Mouse (Mus musculus) CH12.LX (cell line): ENCODE measurements around the gene Qsox1. TPM values are rescaled to one million over a fixed set of nuclear protein-coding genes. Genes with fewer than 3 reads are reported as not detected.

ENCODE experiments used
- DNase-seq: peaks from one replicate; pipeline ENCODE4 v3.0.0-alpha.2; 2013; ENCODE audit errors: extremely low read depth
- H3K27ac ChIP-seq: 2 replicates; pipeline ENCODE4 v1.5.1; 2012; ENCODE audit warnings: low read depth, mild to moderate bottlenecking, control low read depth, moderate library complexity; ENCODE audit not compliant: insufficient read depth
- H3K27me3 ChIP-seq: replicated peaks from 2 replicates; pipeline ENCODE3; 2012; ENCODE audit warnings: inconsistent platforms
- H3K36me3 ChIP-seq, 2 experiments: replicated peaks in 1 of 2; 2 replicates each; pipeline versions ENCODE3 to v1.6.1; 2012; ENCODE audit warnings: inconsistent platforms in 1 of 2, low read length in 1 of 2, mild to moderate bottlenecking in 1 of 2, mixed read lengths in 1 of 2, moderate library complexity in 1 of 2; ENCODE audit not compliant: control insufficient read depth in 1 of 2, insufficient read depth in 1 of 2
- H3K4me1 ChIP-seq, 2 experiments: 2 replicates each; pipeline ENCODE4 v1.6.1; 2012; ENCODE audit warnings: inconsistent platforms in 1 of 2, moderate library complexity in 1 of 2; ENCODE audit not compliant: insufficient read depth in 2 of 2, control insufficient read depth in 1 of 2
- H3K4me2 ChIP-seq: 2 replicates; pipeline ENCODE4 v1.6.1; 2012; ENCODE audit warnings: low read depth, mild to moderate bottlenecking, control low read depth; ENCODE audit not compliant: poor library complexity, insufficient read depth, severe bottlenecking
- H3K4me3 ChIP-seq, 3 experiments: fragments of 150-350 bp in 1 of 3; sonication (generic) in 1 of 3; replicated peaks in 1 of 3; 2 replicates each; pipeline versions ENCODE3 to v1.5.1; 2011 to 2012; ENCODE audit warnings: low read depth in 2 of 3, low read length in 2 of 3, mild to moderate bottlenecking in 2 of 3, moderate library complexity in 2 of 3, control low read depth in 1 of 3, improper control_type of control experiment in 1 of 3, inconsistent platforms in 1 of 3, mixed read lengths in 1 of 3; ENCODE audit not compliant: poor library complexity in 1 of 3
- H3K79me2 ChIP-seq: replicated peaks from 2 replicates; pipeline ENCODE4 v1.6.1; 2012; ENCODE audit warnings: mild to moderate bottlenecking, moderate library complexity; ENCODE audit not compliant: control insufficient read depth, poor library complexity, insufficient read depth, severe bottlenecking; ENCODE audit errors: extremely low read depth
- H3K9ac ChIP-seq: 2 replicates; pipeline ENCODE4 v1.6.1; 2012; ENCODE audit warnings: low read depth, mild to moderate bottlenecking, control low read depth, moderate library complexity; ENCODE audit not compliant: insufficient read depth
- H3K9me3 ChIP-seq: replicated peaks from 2 replicates; pipeline ENCODE3; 2012; ENCODE audit warnings: low read length, inconsistent platforms, mixed read lengths
- CHD2 ChIP-seq: IDR thresholded peaks from 2 replicates; pipeline ENCODE4 v1.6.1; 2011; ENCODE audit warnings: low read length, improper control_type of control experiment
- CTCF ChIP-seq, 2 experiments: IDR thresholded peaks in 1 of 2; conservative IDR thresholded peaks in 1 of 2; 2 replicates each; pipeline ENCODE4 v1.5.1; 2011 to 2012; ENCODE audit warnings: low read depth in 2 of 2, low read length in 2 of 2, improper control_type of control experiment in 1 of 2, inconsistent platforms in 1 of 2, mild to moderate bottlenecking in 1 of 2, moderate library complexity in 1 of 2
- ELF1 ChIP-seq: IDR thresholded peaks from 2 replicates; pipeline ENCODE4 v1.6.1; 2014; ENCODE audit warnings: low read depth, mild to moderate bottlenecking, inconsistent platforms, low read length, improper control_type of control experiment
- ETS1 ChIP-seq: conservative IDR thresholded peaks from 2 replicates; pipeline ENCODE4 v1.6.1; 2012; ENCODE audit warnings: low read depth, mild to moderate bottlenecking, inconsistent platforms, low read length, improper control_type of control experiment, moderate library complexity
- IRF4 ChIP-seq: IDR thresholded peaks from 2 replicates; pipeline ENCODE4 v1.6.1; 2014; ENCODE audit warnings: low read depth, mild to moderate bottlenecking, inconsistent platforms, low read length, improper control_type of control experiment
- KAT2A ChIP-seq: IDR thresholded peaks from 2 replicates; pipeline ENCODE4 v1.6.1; 2012; ENCODE audit warnings: low read length, improper control_type of control experiment, inconsistent platforms; ENCODE audit not compliant: insufficient replicate concordance
- MAFK ChIP-seq: IDR thresholded peaks from 2 replicates; pipeline ENCODE4 v1.6.1; 2011; ENCODE audit warnings: low read length, improper control_type of control experiment; ENCODE audit not compliant: insufficient replicate concordance
- MAZ ChIP-seq: IDR thresholded peaks from 2 replicates; pipeline ENCODE4 v1.6.1; 2012; ENCODE audit warnings: low read depth, mild to moderate bottlenecking, inconsistent platforms, low read length, improper control_type of control experiment, moderate library complexity
- NELFE ChIP-seq: IDR thresholded peaks from 2 replicates; pipeline ENCODE4 v1.6.1; 2011; ENCODE audit warnings: low read depth, low read length, improper control_type of control experiment
- NRF1 ChIP-seq: IDR thresholded peaks from 2 replicates; pipeline ENCODE4 v1.6.1; 2014; ENCODE audit warnings: low read depth, mild to moderate bottlenecking, inconsistent platforms, low read length, improper control_type of control experiment, moderate library complexity
- POLR2A ChIP-seq: IDR thresholded peaks from 2 replicates; pipeline ENCODE4 v1.6.1; 2011; ENCODE audit warnings: low read depth, mild to moderate bottlenecking, improper control_type of control experiment, low read length
- RCOR1 ChIP-seq: conservative IDR thresholded peaks from 2 replicates; pipeline ENCODE4 v1.6.1; 2012; ENCODE audit warnings: low read depth, mild to moderate bottlenecking, inconsistent platforms, low read length, improper control_type of control experiment
- SMC3 ChIP-seq: IDR thresholded peaks from 2 replicates; pipeline ENCODE4 v1.6.1; 2011; ENCODE audit warnings: low read depth, low read length, improper control_type of control experiment
- TCF12 ChIP-seq: IDR thresholded peaks from 2 replicates; pipeline ENCODE4 v1.6.1; 2014; ENCODE audit warnings: low read depth, mild to moderate bottlenecking, inconsistent platforms, low read length, improper control_type of control experiment
- UBTF ChIP-seq: IDR thresholded peaks from 2 replicates; pipeline ENCODE4 v1.6.1; 2012; ENCODE audit warnings: low read depth, mild to moderate bottlenecking, inconsistent platforms, low read length, improper control_type of control experiment, moderate library complexity
- ZC3H11A ChIP-seq: IDR thresholded peaks from 2 replicates; pipeline ENCODE4 v1.6.1; 2012; ENCODE audit warnings: low read depth, mild to moderate bottlenecking, inconsistent platforms, low read length, improper control_type of control experiment
- ZKSCAN1 ChIP-seq: IDR thresholded peaks from 2 replicates; pipeline ENCODE4 v1.6.1; 2012; ENCODE audit warnings: low read depth, inconsistent platforms, low read length, improper control_type of control experiment, borderline replicate concordance
- ZMIZ1 ChIP-seq: IDR thresholded peaks from 2 replicates; pipeline ENCODE4 v1.6.1; 2012; ENCODE audit warnings: low read depth, mild to moderate bottlenecking, inconsistent platforms, low read length, improper control_type of control experiment
- dilution Hi-C: fragments of 300-500 bp; cut with MboI; formaldehyde crosslinking; loops from 2 replicates; pipeline ENCODE4 v1.14.3; 2020; ENCODE audit warnings: low sequenced_read_pairs; ENCODE audit not compliant: extremely low pct_unique_long_range_greater_than_20kb, extremely low pct_ligation_motif_present
- in situ Hi-C: fragments of 300-500 bp; cut with MboI; formaldehyde crosslinking; loops from 3 replicates; pipeline ENCODE4 v1.14.3; 2019; ENCODE audit warnings: low sequenced_read_pairs, low pct_ligation_motif_present, low pct_unique_long_range_greater_than_20kb, mixed read lengths
- polyA plus RNA-seq: library from polyadenylated mRNA; unstranded; fragments of >175 nt; gene quantifications from 2 replicates; pipeline ENCODE4 v1.2.1, GENCODE M21; 2012; ENCODE audit warnings: low read depth; ENCODE audit not compliant: insufficient read length
- total RNA-seq, 2 experiments: library from RNA; depleted of rRNA; stranded (reverse); fragments of 300-350 nt in 1 of 2; fragments of >200 nt in 1 of 2; gene quantifications; 2 replicates each; pipeline ENCODE4 v1.2.3; 2012 to 2014

Gene Qsox1
- total and polyA plus RNA-seq, 3 experiments: 8.6 to 13.7 (median 11.6) TPM

- no peak for DNase-seq
- Histone ChIP-seq H3K4me3 (no peak overlapping the region), H3K27ac (no peak overlapping the region), H3K27me3 (no peaks in the 10 kb centered on the region), H3K9ac (no peak overlapping the region), H3K79me2 (no peaks in the 10 kb centered on the region), H3K9me3 (no peaks in the 10 kb centered on the region), H3K4me1 (peaks cover 8 to 17% of the 10 kb centered on the region in 2 experiments; a peak in 3 of 4 replicates), H3K4me2 (no peak overlapping the region), H3K36me3 (no peaks in the 10 kb centered on the region)
- dilution Hi-C loops: no loop called here
- in situ Hi-C loops: no loop called here
- TF ChIP-seq TCF12 (no peak), ZMIZ1 (no peak), CHD2 (no peak), KAT2A (no peak), IRF4 (no peak), ZC3H11A (no peak), RCOR1 (no peak)
Measured at GRCm38 (mm10) chr1:155831958-155832357, 19.3 kb upstream of the Qsox1 start.

- H3K27me3 ChIP-seq: no peaks in the 10 kb centered on the region
- no peaks in the 10 kb centered on the region for H3K79me2 ChIP-seq
- TF ChIP-seq ETS1 (no peak), ELF1 (no peak), UBTF (no peak), MAFK (no peak), SMC3 (no peak), MAZ (no peak), NRF1 (no peak), ZKSCAN1 (no peak), IRF4 (no peak), NELFE (no peak), CTCF (conservative IDR thresholded peaks at IDR 0.05 in 1 of 2, IDR thresholded peaks at IDR 0.05 in 1 of 2; ENCODE audit: low read depth in 2 of 2, low read length in 2 of 2) (no peak), POLR2A (no peak)
- peaks cover 8 to 28% of the 10 kb centered on the region in 2 experiments; a peak in 3 of 4 replicates for H3K4me1 ChIP-seq
- H3K36me3 ChIP-seq: no peaks in the 10 kb centered on the region
- in situ Hi-C loops: no loop called here
- H3K9ac ChIP-seq: no peak overlapping the region
- no peak overlapping the region for H3K27ac ChIP-seq
- no peak for DNase-seq
- dilution Hi-C loops: no loop called here
- no peak overlapping the region for H3K4me2 ChIP-seq
- H3K9me3 ChIP-seq: no peaks in the 10 kb centered on the region
- no peak overlapping the region for H3K4me3 ChIP-seq
Measured at GRCm38 (mm10) chr1:155830861-155831260, 18.2 kb upstream of the Qsox1 start.
